Mouse (Mus musculus): Measurements from ENCODE around the gene Lmod1.

- no peak for TF ChIP-seq CTCF (IDR thresholded peaks at IDR 0.05; ENCODE audit: borderline replicate concordance, control insufficient read depth, extremely low read depth, insufficient read depth, low read length, poor library complexity)
- TF ChIP-seq POLR2A (IDR thresholded peaks at IDR 0.05; ENCODE audit: control insufficient read depth, extremely low read depth, insufficient read depth, low read length, poor library complexity): no peak
These were observed 60.6 kb downstream of the Lmod1 start for GRCm38 (mm10) chr1:135385161-135385560.

Data from thymus, adult 2 months (tissue).